Mouse (Mus musculus): Measurements from ENCODE around the gene Zfp979. TPM values are rescaled to one million over a fixed set of nuclear protein-coding genes. Genes with fewer than 3 reads are reported as not detected.

Gene Zfp979
- 1.0 TPM for polyA plus RNA-seq (2017; shearing (Covaris generic))

DNA sequence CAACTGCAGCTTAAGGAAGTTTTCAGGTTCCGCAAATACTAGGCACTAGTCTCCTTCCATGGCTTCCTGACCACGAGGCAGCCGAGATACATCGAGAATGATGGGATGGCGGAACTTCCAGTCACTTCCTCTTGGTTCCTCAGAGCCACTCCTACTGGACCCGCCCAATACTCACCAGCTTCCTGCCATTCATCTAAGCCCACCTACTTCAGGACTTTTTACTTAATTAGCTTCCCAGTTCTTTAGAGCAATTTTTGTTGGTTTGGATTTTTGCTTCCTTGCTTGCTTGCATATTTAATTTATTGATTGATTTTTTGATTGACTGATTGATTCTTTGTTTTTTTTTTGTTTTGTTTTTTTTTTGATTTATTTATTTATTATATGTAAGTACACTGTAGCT is at the start of gene Zfp979:
Gene Zfp979 (minus strand): TSS at position 101 of the 400 bp plus-strand sequence.

Other genes with a start within 250 kb of the Zfp979 start
- not detected for gene Zfp982, start 150.1 kb downstream of the Zfp979 start, polyA plus RNA-seq (2017; shearing (Covaris generic))
- 1.1 TPM for gene Gm16503, start 102.3 kb downstream of the Zfp979 start, polyA plus RNA-seq (2017; shearing (Covaris generic))
- 1.2 TPM for gene Zfp985, start 89.2 kb downstream of the Zfp979 start, polyA plus RNA-seq (2017; shearing (Covaris generic))
- not detected for gene Zfp534, start 60.0 kb upstream of the Zfp979 start, polyA plus RNA-seq (2017; shearing (Covaris generic))
- gene Zfp984, start 167.3 kb upstream of the Zfp979 start, polyA plus RNA-seq (2017; shearing (Covaris generic)) = 13.6 TPM
- 10.0 TPM for gene Zfp933, start 205.9 kb upstream of the Zfp979 start, polyA plus RNA-seq (2017; shearing (Covaris generic))
- gene Miip, start 226.3 kb upstream of the Zfp979 start, polyA plus RNA-seq (2017; shearing (Covaris generic)) = 76.7 TPM
- 4.8 TPM for gene Fv1, start 226.5 kb upstream of the Zfp979 start, polyA plus RNA-seq (2017; shearing (Covaris generic))